Mouse (Mus musculus) limb, embryonic 10.5 days (tissue): ENCODE data around the gene Dennd5b. TPM values are rescaled to one million over a fixed set of nuclear protein-coding genes. Genes with fewer than 3 reads are reported as not detected.

Experiments used
- DNase-seq: peaks from one replicate; pipeline ENCODE4 v3.0.0-alpha.2; 2017; ENCODE audit warnings: low spot score
- H3K27ac ChIP-seq: fragments of 300-500 bp; sonication (generic); 2 replicates; pipeline ENCODE4 v1.5.1; 2016; ENCODE audit warnings: mild to moderate bottlenecking
- H3K27me3 ChIP-seq: fragments of 300-500 bp; sonication (generic); 2 replicates; pipeline ENCODE4 v1.6.1; 2016; ENCODE audit warnings: low read depth, mild to moderate bottlenecking; ENCODE audit not compliant: poor library complexity, severe bottlenecking
- H3K36me3 ChIP-seq: fragments of 300-500 bp; sonication (generic); 2 replicates; pipeline ENCODE4 v1.6.1; 2016; ENCODE audit warnings: mild to moderate bottlenecking, moderate library complexity
- H3K4me1 ChIP-seq: fragments of 300-500 bp; sonication (generic); 2 replicates; pipeline ENCODE4 v1.6.1; 2016
- H3K4me3 ChIP-seq: fragments of 300-500 bp; sonication (generic); 2 replicates; pipeline ENCODE4 v1.5.1; 2016; ENCODE audit warnings: mild to moderate bottlenecking, moderate library complexity
- H3K9me3 ChIP-seq: fragments of 300-500 bp; sonication (generic); replicated peaks from 2 replicates; pipeline ENCODE4 v1.6.1; 2016; ENCODE audit warnings: mild to moderate bottlenecking
- WGBS: fragments of 180-500 bp; shearing (Covaris S2); methylation state at CpG from one replicate; pipeline ENCODE4 v1.1.7; 2016; 5-methylcytosine and 5-hydroxymethylcytosine counted together
- polyA plus RNA-seq: library from polyadenylated mRNA; unstranded; fragments of >200 nt; fragmentation: Nextera tagmentation; extraction: Ambion mirVana; gene quantifications from 2 replicates; pipeline ENCODE4 v1.2.1, GENCODE M21; 2016

The Dennd5b gene
- polyA plus RNA-seq, 1 experiment from 2014 or later, result 8.7 TPM

DNA sequence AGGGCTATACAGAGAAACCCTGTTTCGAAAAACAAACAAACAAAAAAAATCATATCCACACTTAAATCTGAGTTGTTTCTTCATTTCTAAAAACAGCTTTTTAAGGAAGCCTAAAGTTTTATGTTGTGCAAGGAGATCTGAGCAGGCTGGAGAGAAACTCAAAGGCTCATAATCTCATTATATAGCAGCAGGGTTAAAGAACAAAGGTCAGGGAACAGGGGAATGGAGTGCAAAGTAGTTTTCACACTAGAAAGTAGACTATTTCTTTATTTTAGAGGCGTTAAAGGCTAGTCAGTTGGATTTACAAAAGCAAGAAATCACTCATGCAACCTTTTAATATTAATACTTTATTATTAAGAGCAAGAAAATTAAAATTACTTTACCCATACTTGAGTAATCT is 5.2 kb downstream of the Dennd5b start:
- H3K36me3 ChIP-seq, result no peaks in the 10 kb centered on the region
- 90% methylated on average over 2 of the region's 2 CpGs for WGBS
- peaks cover 9% of the 10 kb centered on the region; the same call in 1 of the 2 replicates for H3K4me1 ChIP-seq
- no peak overlapping the region for H3K4me3 ChIP-seq
- DNase-seq, result no peak
- H3K9me3 ChIP-seq, result no peaks in the 10 kb centered on the region
- no peaks in the 10 kb centered on the region for H3K27me3 ChIP-seq
- no peak overlapping the region for H3K27ac ChIP-seq

DNA sequence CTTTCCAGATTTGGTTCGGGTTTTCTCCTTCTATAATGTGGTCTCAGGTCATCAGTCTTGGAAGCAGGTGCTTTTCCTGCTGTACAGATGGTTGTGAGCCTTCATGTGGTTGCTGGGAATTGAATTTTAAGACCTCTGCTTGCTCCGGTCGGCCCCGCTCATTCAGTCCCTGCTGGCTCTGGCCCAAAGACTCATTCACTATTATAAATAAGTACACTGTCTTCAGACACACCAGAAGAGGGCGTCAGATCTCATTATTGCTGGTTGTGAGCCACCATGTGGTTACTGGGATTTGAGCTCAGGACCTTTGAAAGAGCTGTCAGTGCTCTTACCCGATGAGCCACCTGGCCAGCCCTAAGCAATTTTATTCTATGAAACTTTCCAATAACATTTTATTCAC is 6.1 kb downstream of the Dennd5b start:
- no peak for DNase-seq
- H3K9me3 ChIP-seq, result no peaks in the 10 kb centered on the region
- peaks cover 6% of the 10 kb centered on the region; the same call in 1 of the 2 replicates for H3K4me1 ChIP-seq
- no peaks in the 10 kb centered on the region for H3K27me3 ChIP-seq
- H3K36me3 ChIP-seq, result no peaks in the 10 kb centered on the region
- H3K27ac ChIP-seq, result no peak overlapping the region
- WGBS, result 86% methylated on average over 6 of the region's 6 CpGs
- no peak overlapping the region for H3K4me3 ChIP-seq

DNA sequence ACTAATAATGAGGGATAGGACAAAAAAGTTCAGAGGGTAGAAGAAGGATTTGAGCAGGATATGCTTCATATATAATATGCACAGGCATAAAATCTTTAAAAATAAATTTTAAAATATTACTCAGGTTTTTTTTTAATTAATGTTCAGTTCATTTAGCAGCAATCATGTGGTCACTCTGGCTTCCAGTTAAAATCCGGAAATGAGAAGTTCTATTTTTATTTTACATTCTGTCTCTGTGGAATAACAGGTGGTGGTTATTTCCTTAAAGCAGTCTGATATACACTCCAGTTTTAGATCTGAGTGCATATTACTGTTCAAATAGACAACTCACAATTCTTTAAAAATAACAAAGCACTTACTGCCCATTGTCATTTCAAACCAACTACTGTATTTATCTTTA is 6.9 kb downstream of the Dennd5b start:
- no peaks in the 10 kb centered on the region for H3K36me3 ChIP-seq
- H3K27ac ChIP-seq, result no peak overlapping the region
- WGBS, result 87% methylated on average over 1 of the region's 1 CpGs
- no peaks in the 10 kb centered on the region for H3K27me3 ChIP-seq
- no peak for DNase-seq
- H3K4me3 ChIP-seq, result no peak overlapping the region
- H3K4me1 ChIP-seq, result 0 out of 2 replicates have a peak, but pooled peaks cover 4% of the 10 kb centered on the region
- H3K9me3 ChIP-seq, result no peaks in the 10 kb centered on the region

DNA sequence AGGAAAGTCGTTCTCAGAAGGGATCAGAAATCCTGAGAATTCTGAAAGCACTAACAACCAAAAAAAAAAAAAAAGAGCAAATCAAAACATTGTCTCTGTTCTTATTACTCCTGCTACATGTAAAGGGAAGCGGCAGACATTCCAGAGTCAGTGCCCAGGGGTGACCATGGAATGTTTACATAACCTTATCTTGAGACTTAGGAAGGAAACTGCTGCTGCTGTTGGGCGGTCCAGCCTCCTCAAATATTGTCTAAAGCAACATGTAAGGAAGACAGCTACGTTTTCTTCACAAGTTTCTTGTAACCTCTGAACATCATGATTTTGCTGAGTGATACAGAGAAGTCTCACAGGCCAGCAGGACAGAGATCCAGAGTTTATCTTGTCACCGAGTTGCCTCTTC is 8.0 kb downstream of the Dennd5b start:
- 34% methylated on average over 5 of the region's 5 CpGs for WGBS
- Histone ChIP-seq H3K36me3 (no peaks in the 10 kb centered on the region), H3K27me3 (no peaks in the 10 kb centered on the region), H3K4me1 (0 out of 2 replicates have a peak, but pooled peaks cover 4% of the 10 kb centered on the region), H3K27ac (no peak overlapping the region), H3K4me3 (no peak overlapping the region), H3K9me3 (no peaks in the 10 kb centered on the region)
- no peak for DNase-seq

GRCm38 (mm10) chr6:149092406-149092805 is 9.1 kb downstream of the Dennd5b start:
- Histone ChIP-seq H3K27ac (no peak overlapping the region), H3K36me3 (no peaks in the 10 kb centered on the region), H3K4me3 (no peak overlapping the region), H3K27me3 (no peaks in the 10 kb centered on the region), H3K9me3 (no peaks in the 10 kb centered on the region), H3K4me1 (0 out of 2 replicates have a peak, but pooled peaks cover 4% of the 10 kb centered on the region)
- DNase-seq, result no peak
- WGBS, result 97% methylated on average over 6 of the region's 6 CpGs

- Histone ChIP-seq H3K4me1 (no peaks in the 10 kb centered on the region), H3K4me3 (no peak overlapping the region), H3K36me3 (peaks cover 8% of the 10 kb centered on the region), H3K27me3 (no peaks in the 10 kb centered on the region), H3K27ac (no peak overlapping the region), H3K9me3 (no peaks in the 10 kb centered on the region)
- 89% methylated on average over 1 of the region's 1 CpGs for WGBS
- no peak for DNase-seq
Observed at GRCm38 (mm10) chr6:149077136-149077808, 24.2 kb downstream of the Dennd5b start.

DNA sequence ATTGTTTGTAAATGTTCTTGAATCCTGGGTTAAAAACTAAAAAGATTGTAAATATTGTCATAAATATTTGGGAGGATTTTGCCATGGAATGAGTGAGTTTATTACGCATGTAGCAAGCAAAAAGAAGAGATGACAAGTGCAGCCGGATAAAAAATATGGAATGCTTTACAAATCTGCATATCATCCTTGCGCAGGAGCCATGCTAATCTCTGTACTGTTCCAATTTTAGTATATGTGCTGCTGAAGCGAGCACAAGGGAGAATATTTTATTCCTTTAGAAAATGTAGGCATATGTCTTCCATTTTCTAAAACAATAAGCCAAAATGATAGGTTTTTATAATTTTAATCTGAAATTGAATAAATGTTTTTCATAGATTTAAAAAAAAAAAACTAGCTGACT is 27.6 kb downstream of the Dennd5b start:
- no peak overlapping the region for H3K4me3 ChIP-seq
- peaks cover 13% of the 10 kb centered on the region for H3K36me3 ChIP-seq
- H3K27ac ChIP-seq, result no peak overlapping the region
- H3K27me3 ChIP-seq, result no peaks in the 10 kb centered on the region
- no peaks in the 10 kb centered on the region for H3K4me1 ChIP-seq
- DNase-seq, result no peak
- H3K9me3 ChIP-seq, result no peaks in the 10 kb centered on the region
- WGBS, result 91% methylated on average over 4 of the region's 4 CpGs

DNA sequence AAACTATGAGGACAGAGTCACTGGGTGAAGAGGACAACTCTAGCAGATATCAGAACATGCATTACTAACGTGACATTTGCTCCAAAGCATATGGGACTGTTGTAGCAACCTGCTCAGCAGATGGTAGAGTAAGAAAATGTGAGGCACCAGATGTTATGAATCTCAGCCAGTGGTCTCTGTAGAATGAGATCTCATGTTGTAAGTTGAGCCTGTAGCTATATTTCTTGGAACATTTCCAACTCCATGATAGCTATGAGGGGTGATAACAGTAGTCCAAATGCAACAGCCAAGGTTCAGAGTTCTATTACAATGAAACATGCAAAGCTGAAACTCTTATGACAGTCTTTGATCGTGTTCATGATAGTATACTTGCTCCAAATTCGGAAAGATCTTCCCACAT is 28.6 kb downstream of the Dennd5b start:
- Histone ChIP-seq H3K4me1 (no peaks in the 10 kb centered on the region), H3K4me3 (no peak overlapping the region), H3K27me3 (no peaks in the 10 kb centered on the region), H3K36me3 (peaks cover 20% of the 10 kb centered on the region), H3K9me3 (no peaks in the 10 kb centered on the region), H3K27ac (no peak overlapping the region)
- WGBS, result 97% methylated on average over 3 of the region's 3 CpGs
- DNase-seq, result no peak

GRCm38 (mm10) chr6:149070592-149071124 is 30.8 kb downstream of the Dennd5b start:
- 92% methylated on average over 4 of the region's 4 CpGs for whole genome bisulfite sequencing
- no peak overlapping the region for H3K27ac ChIP-seq
- DNase-seq, result no peak
- H3K27me3 ChIP-seq, result no peaks in the 10 kb centered on the region
- H3K4me1 ChIP-seq, result no peaks in the 10 kb centered on the region
- peaks cover 12% of the 10 kb centered on the region for H3K36me3 ChIP-seq
- no peaks in the 10 kb centered on the region for H3K9me3 ChIP-seq
- no peak overlapping the region for H3K4me3 ChIP-seq

- no peaks in the 10 kb centered on the region for H3K9me3 ChIP-seq
- no peaks in the 10 kb centered on the region for H3K4me1 ChIP-seq
- DNase-seq, result no peak
- no peak overlapping the region for H3K27ac ChIP-seq
- H3K27me3 ChIP-seq, result no peaks in the 10 kb centered on the region
- H3K36me3 ChIP-seq, result peaks cover 5% of the 10 kb centered on the region; the same call in 1 of the 2 replicates
- H3K4me3 ChIP-seq, result no peak overlapping the region
Observed at GRCm38 (mm10) chr6:149063382-149063781, 38.1 kb downstream of the Dennd5b start.

GRCm38 (mm10) chr6:149060670-149061387 is 40.7 kb downstream of the Dennd5b start:
- 87% methylated on average over 5 of the region's 5 CpGs for WGBS
- Histone ChIP-seq H3K9me3 (no peaks in the 10 kb centered on the region), H3K4me1 (no peaks in the 10 kb centered on the region), H3K27ac (no peak overlapping the region), H3K4me3 (no peak overlapping the region), H3K27me3 (no peaks in the 10 kb centered on the region), H3K36me3 (no peaks in the 10 kb centered on the region)
- no peak for DNase-seq

DNA sequence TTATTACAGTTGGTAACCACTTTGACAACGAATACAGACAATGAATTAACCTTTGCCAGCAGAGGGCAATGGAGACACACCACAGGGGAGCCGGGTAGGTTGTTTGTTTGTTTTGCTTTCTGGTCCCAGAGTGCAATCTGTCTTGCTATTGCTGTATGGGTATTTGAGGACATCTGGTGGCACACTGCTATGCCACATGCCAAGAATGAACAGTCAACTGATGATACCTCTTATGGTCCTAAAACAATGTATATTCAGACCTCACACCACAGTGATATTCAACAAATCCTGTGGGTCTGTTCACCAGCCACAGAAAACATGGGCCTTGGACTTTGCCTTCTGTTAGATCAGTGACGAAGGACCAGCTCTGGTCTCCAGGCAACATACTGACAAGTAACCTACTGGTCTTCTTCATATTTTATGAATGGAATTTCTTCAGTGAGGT is 43.5 kb downstream of the Dennd5b start:
- H3K27ac ChIP-seq, result no peak overlapping the region
- no peaks in the 10 kb centered on the region for H3K27me3 ChIP-seq
- WGBS, result 56% methylated on average over 3 of the region's 3 CpGs
- no peaks in the 10 kb centered on the region for H3K4me1 ChIP-seq
- no peaks in the 10 kb centered on the region for H3K9me3 ChIP-seq
- no peak for DNase-seq
- no peaks in the 10 kb centered on the region for H3K36me3 ChIP-seq
- no peak overlapping the region for H3K4me3 ChIP-seq

DNA sequence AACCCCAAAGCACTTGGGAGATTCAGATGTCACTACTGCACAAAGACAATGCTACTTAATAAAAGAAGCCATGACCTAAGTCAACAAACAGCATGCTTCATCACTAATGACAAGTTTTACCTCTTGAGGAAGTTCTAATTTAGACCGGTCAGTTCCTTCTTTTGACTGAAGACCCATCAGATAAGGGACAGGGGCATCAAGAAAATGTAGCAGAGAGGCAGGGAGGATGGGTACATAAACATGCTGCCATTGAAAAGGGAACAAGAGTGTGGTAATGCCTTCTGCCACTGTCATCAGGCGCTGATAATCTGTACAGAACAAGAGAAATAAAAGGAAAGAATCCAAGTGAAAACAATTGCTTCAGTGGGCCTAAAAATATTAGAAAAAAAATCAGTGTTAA is 46.7 kb downstream of the Dennd5b start:
- DNase-seq, result no peak
- Histone ChIP-seq H3K4me3 (no peak overlapping the region), H3K27me3 (no peaks in the 10 kb centered on the region), H3K36me3 (no peaks in the 10 kb centered on the region), H3K9me3 (no peaks in the 10 kb centered on the region), H3K4me1 (no peaks in the 10 kb centered on the region), H3K27ac (no peak overlapping the region)
- WGBS, result 90% methylated on average over 2 of the region's 2 CpGs
